Mouse (Mus musculus) large intestine, adult 2 months (tissue): ENCODE results near the gene Atp5l. TPM values are rescaled to one million over a fixed set of nuclear protein-coding genes. Genes with fewer than 3 reads are reported as not detected.

Source experiments
- DNase-seq: peaks from one replicate; pipeline ENCODE4 v3.0.0-alpha.2; 2012; ENCODE audit warnings: low read depth, low spot score
- WGBS: fragments of 180-500 bp; shearing (Covaris S2); methylation state at CpG from one replicate; pipeline ENCODE4 v1.1.7; 2018; 5-methylcytosine and 5-hydroxymethylcytosine counted together
- polyA plus RNA-seq: library from polyadenylated mRNA; depleted of rRNA; stranded (reverse); fragments of >200 nt; gene quantifications from 2 replicates; pipeline ENCODE4 v1.2.3, GENCODE M21; 2012; rRNA removed

The Atp5l gene
- polyA plus RNA-seq, 1 experiment: 453 TPM

GRCm38 (mm10) chr9:44868336-44869094 is 52.0 kb downstream of the Atp5l start:
- WGBS: 58% methylated on average over 13 of the region's 13 CpGs
- DNase-seq: no peak

- WGBS: 65% methylated on average over 3 of the region's 3 CpGs
Measured at GRCm38 (mm10) chr9:44867664-44868063, 52.9 kb downstream of the Atp5l start.

GRCm38 (mm10) chr9:44866501-44867240 is 53.9 kb downstream of the Atp5l start:
- no peak for DNase-seq
- WGBS: 31% methylated on average over 9 of the region's 9 CpGs

More at GRCm38 (mm10) chr9:44867664-44868063, 52.9 kb downstream of the Atp5l start:
- no peak for DNase-seq

Other genes with a start within 250 kb of the Atp5l start
- 24.4 and 96.0 TPM in 2 replicates for gene Treh, start 247.5 kb downstream of the Atp5l start, polyA plus RNA-seq
- 33.9 and 37.0 TPM in 2 replicates for gene Phldb1, start 185.5 kb downstream of the Atp5l start, polyA plus RNA-seq
- 57.8 and 73.6 TPM in 2 replicates for gene Arcn1, start 152.9 kb downstream of the Atp5l start, polyA plus RNA-seq
- 34.8 and 43.1 TPM in 2 replicates for gene Ift46, start 152.8 kb downstream of the Atp5l start, polyA plus RNA-seq
- 8.2 TPM in 2 replicates for gene Tmem25, start 121.4 kb downstream of the Atp5l start, polyA plus RNA-seq
- 6.9 and 11.8 TPM in 2 replicates for gene Ttc36, start 117.7 kb downstream of the Atp5l start, polyA plus RNA-seq
- 4.9 and 13.6 TPM in 2 replicates for gene Kmt2a, start 39.4 kb downstream of the Atp5l start, polyA plus RNA-seq
- gene Ube4a, start 44.9 kb upstream of the Atp5l start, polyA plus RNA-seq: 10.3 and 15.9 TPM in 2 replicates
- gene Cd3g, start 59.7 kb upstream of the Atp5l start, polyA plus RNA-seq: 9.3 and 9.5 TPM in 2 replicates
- gene Cd3d, start 61.0 kb upstream of the Atp5l start, polyA plus RNA-seq: 4.8 and 5.3 TPM in 2 replicates
- gene Cd3e, start 88.9 kb upstream of the Atp5l start, polyA plus RNA-seq: 11.1 and 14.3 TPM in 2 replicates
- gene Mpzl2, start 119.1 kb upstream of the Atp5l start, polyA plus RNA-seq: 13.6 and 19.9 TPM in 2 replicates
- gene Mpzl3, start 134.4 kb upstream of the Atp5l start, polyA plus RNA-seq: 4.5 and 7.6 TPM in 2 replicates
- 4.4 and 10.2 TPM in 2 replicates for gene Jaml, start 158.4 kb upstream of the Atp5l start, polyA plus RNA-seq
- 2.3 and 2.8 TPM in 2 replicates for gene Scn2b, start 197.0 kb upstream of the Atp5l start, polyA plus RNA-seq
- gene Scn4b, start 217.7 kb upstream of the Atp5l start, polyA plus RNA-seq: 0.05 and 0.10 TPM in 2 replicates